Mouse (Mus musculus) liver, adult 2 months (tissue): ENCODE data around the gene Triobp. TPM values are rescaled to one million over a fixed set of nuclear protein-coding genes. Genes with fewer than 3 reads are reported as not detected.
"Not testable (repeated sequence)": the region's sequence is repeated elsewhere in the genome, so short reads cannot be mapped to it uniquely, and the experiment has no call there.

Source experiments
- DNase-seq: peaks from one replicate; pipeline ENCODE4 v3.0.0-alpha.2; 2011; ENCODE audit warnings: low read depth, low spot score; ENCODE audit errors: extremely low read depth
- H3K27ac ChIP-seq: fragments of 200-500 bp; replicated peaks from 2 replicates; pipeline ENCODE4 v1.5.1; 2012; ENCODE audit warnings: low read depth, mild to moderate bottlenecking, control low read depth, inconsistent platforms, low read length; ENCODE audit not compliant: insufficient read depth
- H3K27me3 ChIP-seq: fragments of 200-500 bp; 2 replicates; pipeline ENCODE4 v1.6.1; 2012; ENCODE audit warnings: mild to moderate bottlenecking, moderate library complexity, low read length, inconsistent platforms; ENCODE audit not compliant: control insufficient read depth, insufficient read depth
- H3K36me3 ChIP-seq: fragments of 200-500 bp; 2 replicates; pipeline ENCODE4 v1.6.1; 2012; ENCODE audit warnings: low read length, inconsistent platforms; ENCODE audit not compliant: control insufficient read depth, insufficient read depth
- H3K4me1 ChIP-seq: fragments of 200-500 bp; 2 replicates; pipeline ENCODE4 v1.6.1; 2011; ENCODE audit warnings: low read length; ENCODE audit not compliant: control insufficient read depth, insufficient read depth
- H3K4me3 ChIP-seq: fragments of 200-500 bp; 2 replicates; pipeline ENCODE4 v1.5.1; 2011; ENCODE audit warnings: low read depth, mild to moderate bottlenecking, control low read depth, low read length, moderate library complexity; ENCODE audit not compliant: insufficient read depth
- H3K79me2 ChIP-seq: fragments of 200-500 bp; 2 replicates; pipeline ENCODE4 v1.6.1; 2012; ENCODE audit warnings: inconsistent platforms, mild to moderate bottlenecking, low read length, moderate library complexity; ENCODE audit not compliant: control insufficient read depth, insufficient read depth
- H3K9ac ChIP-seq: fragments of 200-500 bp; 2 replicates; pipeline ENCODE4 v1.6.1; 2012; ENCODE audit warnings: low read depth, mild to moderate bottlenecking, control low read depth, inconsistent platforms, low read length
- CTCF ChIP-seq: fragments of 200-500 bp; IDR thresholded peaks from 2 replicates; pipeline ENCODE4 v1.5.1; 2011; ENCODE audit warnings: low read depth, low read length, control low read depth
- POLR2A ChIP-seq: fragments of 200-500 bp; IDR thresholded peaks from 2 replicates; pipeline ENCODE4 v1.6.1; 2011; ENCODE audit warnings: low read length, control low read depth; ENCODE audit not compliant: insufficient read depth; ENCODE audit errors: extremely low read depth
- WGBS: fragments of 180-500 bp; shearing (Covaris S2); methylation state at CpG from one replicate; pipeline ENCODE4 v1.1.7; 2018; 5-methylcytosine and 5-hydroxymethylcytosine counted together
- polyA plus RNA-seq: library from polyadenylated mRNA; depleted of rRNA; stranded (reverse); fragments of >200 nt; gene quantifications from 2 replicates; pipeline ENCODE4 v1.2.3, GENCODE M21; 2012
- total RNA-seq: library from RNA; depleted of rRNA; stranded (reverse); fragments of >200 nt; gene quantifications from 2 replicates; pipeline ENCODE4 v1.2.3, GENCODE M21; 2014

Gene Triobp
- total and polyA plus RNA-seq, 2 experiments: 11.9 to 19.9 TPM

GRCm38 (mm10) chr15:79029519-79030241, 82.2 kb downstream of the Triobp start:
- peak overlapping the region; percentile 96 for H3K27ac ChIP-seq
- TF ChIP-seq POLR2A: no peak
- no peak for TF ChIP-seq CTCF
- no peaks in the 10 kb centered on the region for H3K36me3 ChIP-seq
- WGBS: 2% methylated on average over 11 of the region's 11 CpGs
- peak overlapping the region; percentile 72 for H3K9ac ChIP-seq
- peak overlapping the region; percentile 92 for H3K4me3 ChIP-seq
- H3K79me2 ChIP-seq: peaks cover 11% of the 10 kb centered on the region; the same call in 1 of the 2 replicates
- H3K27me3 ChIP-seq: no peaks in the 10 kb centered on the region
- peak; percentile 89 for DNase-seq
- H3K4me1 ChIP-seq: peaks cover 4% of the 10 kb centered on the region; the same call in 1 of the 2 replicates

- Histone ChIP-seq H3K27ac (peak overlapping the region; percentile 14), H3K27me3 (no peaks in the 10 kb centered on the region), H3K79me2 (peaks cover 11% of the 10 kb centered on the region; the same call in 1 of the 2 replicates), H3K36me3 (no peaks in the 10 kb centered on the region), H3K4me3 (peak overlapping the region; percentile 92), H3K9ac (peak overlapping the region; percentile 65), H3K4me1 (peaks cover 4% of the 10 kb centered on the region; the same call in 1 of the 2 replicates)
- WGBS: 2% methylated on average over 52 of the region's 52 CpGs
- TF ChIP-seq CTCF: no peak
- peak; percentile 90 for TF ChIP-seq POLR2A
- DNase-seq: peak; percentile 99
Observed at GRCm38 (mm10) chr15:79030551-79031435, 83.3 kb downstream of the Triobp start.

- not testable (repeated sequence) for DNase-seq, H3K9ac ChIP-seq, H3K4me1 ChIP-seq, H3K27me3 ChIP-seq, H3K4me3 ChIP-seq, H3K27ac ChIP-seq, H3K36me3 ChIP-seq
- H3K79me2 ChIP-seq: peaks cover 11% of the 10 kb centered on the region; the same call in 1 of the 2 replicates
- WGBS: 83% methylated on average over 5 of the region's 5 CpGs
Observed at GRCm38 (mm10) chr15:79031908-79032307, 84.4 kb downstream of the Triobp start.

- DNase-seq: peak; percentile 17
- Histone ChIP-seq H3K36me3 (no peaks in the 10 kb centered on the region), H3K4me1 (peaks cover 5% of the 10 kb centered on the region), H3K4me3 (no peak overlapping the region), H3K9ac (peak overlapping the region; percentile 59), H3K27ac (no peak overlapping the region), H3K27me3 (peaks cover 4% of the 10 kb centered on the region), H3K79me2 (no peaks in the 10 kb centered on the region)
- WGBS: 13% methylated on average over 14 of the region's 14 CpGs
- peak; percentile 85 for TF ChIP-seq CTCF
- TF ChIP-seq POLR2A: no peak
Observed at GRCm38 (mm10) chr15:79037913-79038328, 90.4 kb downstream of the Triobp start.

- Histone ChIP-seq H3K79me2 (no peaks in the 10 kb centered on the region), H3K27ac (no peak overlapping the region), H3K27me3 (peaks cover 8% of the 10 kb centered on the region), H3K9ac (no peak overlapping the region), H3K4me3 (no peak overlapping the region), H3K4me1 (peaks cover 6% of the 10 kb centered on the region), H3K36me3 (no peaks in the 10 kb centered on the region)
- WGBS: 78% methylated on average over 10 of the region's 10 CpGs
- no peak for DNase-seq
- TF ChIP-seq CTCF: no peak
- TF ChIP-seq POLR2A: no peak
Observed at GRCm38 (mm10) chr15:79038331-79038730, 90.8 kb downstream of the Triobp start.
